Mouse (Mus musculus) cerebellum, adult 2 months (tissue): ENCODE measurements at regions not wholly inside any gene's neighbourhood (a gene's known extent, or its start where the extent isn't known, plus 50 kb on each side); places are given as distances from the start of the nearest gene placed in this dataset.

Experiments used
- DNase-seq, 2 experiments: peaks; one replicate each; pipeline ENCODE4 v3.0.0; 2021
- H3K27ac ChIP-seq: fragments of 200-500 bp; 2 replicates; pipeline ENCODE4 v1.5.1; 2012; ENCODE audit warnings: low read length, control low read depth, inconsistent platforms; ENCODE audit not compliant: insufficient read depth
- H3K27me3 ChIP-seq: fragments of 200-500 bp; 2 replicates; pipeline ENCODE4 v1.6.1; 2012; ENCODE audit warnings: inconsistent platforms, mild to moderate bottlenecking, low read length, moderate library complexity; ENCODE audit not compliant: control insufficient read depth, insufficient read depth
- H3K4me1 ChIP-seq: fragments of 200-500 bp; 2 replicates; pipeline ENCODE4 v1.6.1; 2011; ENCODE audit warnings: low read length; ENCODE audit not compliant: control insufficient read depth, insufficient read depth
- H3K4me3 ChIP-seq: fragments of 200-500 bp; replicated peaks from 2 replicates; pipeline ENCODE3; 2011; ENCODE audit warnings: mild to moderate bottlenecking, low read depth, low read length, control low read depth; ENCODE audit not compliant: insufficient read depth
- CTCF ChIP-seq: fragments of 200-500 bp; IDR thresholded peaks from 2 replicates; pipeline ENCODE4 v1.5.1; 2011; ENCODE audit warnings: low read depth, mild to moderate bottlenecking, control low read depth, low read length, moderate library complexity, borderline replicate concordance; ENCODE audit not compliant: insufficient read depth
- POLR2A ChIP-seq: fragments of 200-500 bp; IDR thresholded peaks from 2 replicates; pipeline ENCODE4 v1.6.1; 2011; ENCODE audit warnings: low read length, control low read depth, borderline replicate concordance; ENCODE audit not compliant: insufficient read depth
- WGBS: fragments of 180-500 bp; shearing (Covaris S2); methylation state at CpG from one replicate; pipeline ENCODE4 v1.1.7; 2018; 5-methylcytosine and 5-hydroxymethylcytosine counted together

DNA sequence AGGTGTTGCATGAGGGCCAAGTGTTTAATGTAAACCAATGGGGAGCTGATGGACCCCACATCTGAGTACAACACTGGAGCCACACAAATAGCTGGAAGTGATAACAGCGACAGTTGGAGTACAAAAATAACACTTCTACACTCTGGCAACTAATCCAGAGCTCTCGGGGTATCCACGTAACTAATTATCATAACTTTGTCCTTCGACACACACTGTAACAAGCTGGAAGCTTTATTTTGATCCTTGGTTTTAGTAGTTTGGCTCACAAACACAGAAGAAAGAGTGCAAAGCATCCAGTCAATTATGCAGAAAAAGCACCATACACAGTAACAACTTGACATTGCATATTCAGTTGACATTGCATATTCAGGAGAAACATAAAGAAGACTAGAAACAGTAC lies 884.8 kb upstream of the Celf2 start:
- TF ChIP-seq CTCF = no peak
- no peak for TF ChIP-seq POLR2A
- 70% methylated on average over 4 of the region's 4 CpGs for WGBS
- Histone ChIP-seq H3K27me3 (no peaks in the 10 kb centered on the region), H3K27ac (no peak overlapping the region), H3K4me1 (no peaks in the 10 kb centered on the region), H3K4me3 (no peak overlapping the region)
- DNase-seq = no peak

DNA sequence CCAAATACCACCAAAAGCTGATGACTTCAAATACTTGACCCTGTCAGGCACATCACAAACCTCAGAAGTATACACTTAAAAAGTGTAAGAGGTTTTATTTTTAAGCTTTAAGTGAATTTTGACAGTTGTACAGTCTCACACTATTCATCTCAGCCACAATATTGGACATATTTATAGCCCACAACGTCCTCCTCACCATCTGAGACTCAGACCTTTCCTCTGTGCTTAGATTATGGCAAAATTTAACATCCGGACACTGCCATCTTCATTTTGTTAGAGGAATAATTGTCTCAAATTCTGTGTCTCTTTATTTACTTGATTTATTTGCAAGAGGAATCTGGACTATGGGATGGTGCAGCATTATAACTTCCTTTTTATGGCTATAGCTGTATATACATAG lies 880.2 kb upstream of the Celf2 start:
- TF ChIP-seq CTCF (no peak), POLR2A (no peak)
- H3K27me3 ChIP-seq = no peaks in the 10 kb centered on the region
- DNase-seq = no peak
- no peak overlapping the region for H3K27ac ChIP-seq
- H3K4me1 ChIP-seq = no peaks in the 10 kb centered on the region
- WGBS = 79% methylated on average over 2 of the region's 2 CpGs
- H3K4me3 ChIP-seq = no peak overlapping the region

DNA sequence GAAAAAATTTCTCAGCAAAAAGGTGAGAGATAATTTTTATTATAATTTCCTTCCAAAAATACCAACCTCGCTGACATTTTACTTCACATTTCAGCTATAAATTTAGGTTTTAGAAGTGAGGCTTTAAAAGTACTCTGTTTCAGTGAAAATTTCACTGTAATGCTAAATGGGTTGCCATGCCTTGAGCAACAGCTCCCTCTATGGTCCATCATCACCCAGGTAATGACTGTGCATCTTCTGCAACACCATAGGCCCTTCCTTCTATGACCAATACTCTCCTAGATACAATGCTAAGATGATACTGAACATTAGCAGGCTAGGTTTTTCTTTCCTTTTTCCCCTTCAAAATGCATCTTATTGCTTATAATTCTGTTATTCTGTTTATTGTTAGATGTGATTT lies 870.9 kb upstream of the Celf2 start:
- WGBS = 17% methylated on average over 1 of the region's 1 CpGs
- no peaks in the 10 kb centered on the region for H3K27me3 ChIP-seq

DNA sequence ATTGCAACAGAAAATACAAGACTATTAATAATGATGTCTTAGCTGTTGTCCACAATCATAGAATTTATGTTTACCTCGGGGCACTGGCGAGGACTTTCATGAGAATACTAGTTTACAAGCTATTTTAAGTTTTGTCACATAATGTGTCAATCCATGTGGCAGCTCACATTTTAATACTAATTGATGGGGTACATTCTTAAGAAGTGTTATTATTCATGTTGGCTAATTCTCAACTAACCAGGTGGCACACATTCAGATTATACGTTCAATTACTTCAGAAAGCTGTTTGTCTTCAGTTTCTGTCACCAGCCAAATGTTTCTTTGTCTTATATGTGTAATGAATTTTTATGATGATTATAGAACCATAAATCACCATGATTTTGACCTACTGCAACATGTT lies 870.2 kb upstream of the Celf2 start:
- Histone ChIP-seq H3K27ac (no peak overlapping the region), H3K4me3 (no peak overlapping the region), H3K4me1 (no peaks in the 10 kb centered on the region), H3K27me3 (no peaks in the 10 kb centered on the region)
- no peak for TF ChIP-seq CTCF
- TF ChIP-seq POLR2A = no peak
- WGBS = 88% methylated on average over 3 of the region's 3 CpGs
- no peak for DNase-seq

More for the DNA sequence above, 870.9 kb upstream of the Celf2 start:
- peak; percentile 38 to 47 for DNase-seq
- no peak overlapping the region for H3K4me3 ChIP-seq
- H3K27ac ChIP-seq = no peak overlapping the region
- H3K4me1 ChIP-seq = no peaks in the 10 kb centered on the region
- TF ChIP-seq POLR2A (no peak), CTCF (peak; percentile 75)

DNA sequence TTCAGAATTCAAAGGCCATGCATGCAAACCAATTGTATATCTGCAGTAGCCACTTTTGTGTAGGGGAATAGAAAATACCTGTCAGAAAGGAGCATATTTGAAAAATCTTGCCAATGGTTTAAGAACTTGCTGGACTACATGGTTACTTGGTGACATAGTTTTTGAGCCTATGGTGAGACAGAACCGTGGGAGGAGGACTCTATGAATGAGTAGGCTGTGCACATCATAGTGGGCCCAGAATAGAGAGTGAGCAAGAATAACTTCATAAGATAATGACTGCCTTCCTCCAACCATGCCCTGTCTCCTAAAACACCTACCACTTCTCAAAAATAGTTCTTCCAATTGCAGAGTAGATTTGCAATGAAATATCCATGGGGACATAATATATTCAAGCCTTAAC lies 838.5 kb upstream of the Celf2 start:
- H3K27me3 ChIP-seq = no peaks in the 10 kb centered on the region
- no peak for TF ChIP-seq POLR2A
- no peak for TF ChIP-seq CTCF
- no peak overlapping the region for H3K27ac ChIP-seq
- no peak overlapping the region for H3K4me3 ChIP-seq
- DNase-seq = no peak
- WGBS = 91% methylated on average over 1 of the region's 1 CpGs
- H3K4me1 ChIP-seq = no peaks in the 10 kb centered on the region

DNA sequence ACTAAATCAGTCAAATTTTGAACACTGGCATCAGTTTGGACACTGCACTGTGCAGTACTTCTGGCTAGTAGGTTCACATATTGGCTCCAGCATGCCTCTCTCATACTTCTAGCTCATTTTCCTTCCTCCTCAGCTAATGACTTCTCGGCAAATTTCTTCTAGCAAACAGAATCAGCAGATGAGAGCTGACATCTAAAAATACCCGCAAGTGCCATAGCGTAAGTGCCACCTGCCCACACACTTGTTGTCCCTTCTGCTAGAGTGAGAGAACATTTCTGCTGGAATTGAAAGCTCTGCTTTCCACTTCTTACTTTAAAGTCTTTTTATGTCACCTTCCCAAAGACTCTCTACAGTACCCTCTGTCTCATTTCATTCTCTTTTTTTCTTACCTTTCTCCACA lies 835.4 kb upstream of the Celf2 start:
- no peak for DNase-seq
- H3K4me3 ChIP-seq = no peak overlapping the region
- no peaks in the 10 kb centered on the region for H3K4me1 ChIP-seq
- 56% methylated on average over 3 of the region's 3 CpGs for WGBS
- TF ChIP-seq CTCF = no peak
- H3K27me3 ChIP-seq = no peaks in the 10 kb centered on the region
- no peak overlapping the region for H3K27ac ChIP-seq

DNA sequence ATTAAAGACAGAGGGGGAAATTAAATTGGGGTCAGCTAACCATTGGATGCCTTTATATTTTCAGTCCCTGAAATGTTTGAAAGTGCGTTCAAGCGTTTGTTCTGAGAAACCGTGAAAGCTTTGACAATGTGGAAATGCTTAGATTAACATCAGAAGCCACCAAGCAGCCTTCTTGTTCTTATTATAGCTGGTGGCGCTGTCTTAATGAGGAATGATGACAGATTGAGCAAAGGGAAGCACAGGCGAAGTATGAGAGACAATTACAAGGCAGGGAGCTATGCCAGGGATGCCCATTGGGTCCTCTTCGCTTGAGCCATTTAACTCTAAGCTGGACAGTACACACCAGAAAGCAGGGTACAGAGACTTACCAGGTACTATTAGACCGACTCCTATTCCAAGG lies 828.9 kb upstream of the Celf2 start:
- WGBS = 42% methylated on average over 7 of the region's 7 CpGs
- H3K27ac ChIP-seq = no peak overlapping the region
- TF ChIP-seq CTCF (no peak), POLR2A (no peak)
- H3K4me1 ChIP-seq = no peaks in the 10 kb centered on the region
- no peaks in the 10 kb centered on the region for H3K27me3 ChIP-seq
- no peak overlapping the region for H3K4me3 ChIP-seq
- no peak for DNase-seq

DNA sequence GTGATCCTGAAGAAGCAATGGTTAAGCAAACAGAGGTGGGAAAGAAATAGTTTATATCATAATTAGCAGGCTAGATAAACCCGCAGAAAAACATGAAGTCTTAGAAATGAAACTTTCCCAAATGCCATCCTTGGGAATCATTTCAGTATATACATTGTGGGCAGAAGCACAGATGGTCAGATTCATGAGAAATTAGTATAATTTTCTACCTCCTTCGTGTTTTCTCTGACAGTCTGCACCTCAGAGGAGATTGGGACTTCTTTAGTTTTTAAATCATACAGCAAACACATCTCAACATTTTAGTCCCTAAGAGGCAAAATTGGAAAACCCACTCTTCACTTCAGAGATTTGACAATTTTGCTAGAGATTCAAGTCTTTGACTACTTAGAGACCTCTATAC lies 786.6 kb upstream of the Celf2 start:
- TF ChIP-seq POLR2A (no peak), CTCF (no peak)
- no peak for DNase-seq
- H3K27me3 ChIP-seq = no peaks in the 10 kb centered on the region
- WGBS = 77% methylated on average over 2 of the region's 2 CpGs
- H3K4me3 ChIP-seq = no peak overlapping the region
- H3K4me1 ChIP-seq = no peaks in the 10 kb centered on the region
- H3K27ac ChIP-seq = no peak overlapping the region
